Mouse (Mus musculus) hindbrain, embryonic 15.5 days (tissue): ENCODE measurements around the gene Adssl1. TPM values are rescaled to one million over a fixed set of nuclear protein-coding genes. Genes with fewer than 3 reads are reported as not detected.
A peak's percentile ranks its signal among the peaks of the same experiment; 100 is the strongest.

Source experiments
- ATAC-seq: fragments of 200-750 bp; cut with Nextera tagmentation; 2 replicates; pipeline ENCODE4 v1.8.0; 2017; ENCODE audit warnings: low read depth, moderate number of reproducible peaks, moderate TSS enrichment; ENCODE audit not compliant: low FRiP score
- H3K27ac ChIP-seq: fragments of 300-500 bp; sonication (generic); replicated peaks from 2 replicates; pipeline ENCODE4 v1.5.1; 2015; ENCODE audit warnings: mild to moderate bottlenecking, inconsistent platforms
- H3K27me3 ChIP-seq: fragments of 300-500 bp; sonication (generic); 2 replicates; pipeline ENCODE4 v1.6.1; 2015; ENCODE audit warnings: control low read depth, inconsistent platforms
- H3K36me3 ChIP-seq: fragments of 300-500 bp; sonication (generic); 2 replicates; pipeline ENCODE4 v1.6.1; 2015; ENCODE audit warnings: control low read depth, inconsistent platforms
- H3K4me1 ChIP-seq: fragments of 300-500 bp; sonication (generic); replicated peaks from 2 replicates; pipeline ENCODE4 v1.6.1; 2015; ENCODE audit warnings: control low read depth, inconsistent platforms
- H3K4me2 ChIP-seq: fragments of 300-500 bp; sonication (generic); 2 replicates; pipeline ENCODE4 v1.6.1; 2015; ENCODE audit warnings: moderate library complexity, mild to moderate bottlenecking, inconsistent platforms
- H3K4me3 ChIP-seq: fragments of 300-500 bp; sonication (generic); 2 replicates; pipeline ENCODE4 v1.5.1; 2015; ENCODE audit warnings: mild to moderate bottlenecking, inconsistent platforms
- H3K9ac ChIP-seq: fragments of 300-500 bp; sonication (generic); 2 replicates; pipeline ENCODE4 v1.6.1; 2015; ENCODE audit warnings: inconsistent platforms
- H3K9me3 ChIP-seq: fragments of 300-500 bp; sonication (generic); 2 replicates; pipeline ENCODE4 v1.6.1; 2016; ENCODE audit warnings: control low read depth, inconsistent platforms
- WGBS: fragments of 180-500 bp; shearing (Covaris S2); methylation state at CpG from one replicate; pipeline ENCODE4 v1.1.7; 2015; 5-methylcytosine and 5-hydroxymethylcytosine counted together
- polyA plus RNA-seq: library from polyadenylated mRNA; unstranded; fragments of >200 nt; fragmentation: Nextera tagmentation; extraction: Ambion mirVana; gene quantifications from 2 replicates; pipeline ENCODE4 v1.2.1, GENCODE M21; 2015

Adssl1 gene
- polyA plus RNA-seq, result 5.8 and 6.3 TPM in 2 replicates

DNA sequence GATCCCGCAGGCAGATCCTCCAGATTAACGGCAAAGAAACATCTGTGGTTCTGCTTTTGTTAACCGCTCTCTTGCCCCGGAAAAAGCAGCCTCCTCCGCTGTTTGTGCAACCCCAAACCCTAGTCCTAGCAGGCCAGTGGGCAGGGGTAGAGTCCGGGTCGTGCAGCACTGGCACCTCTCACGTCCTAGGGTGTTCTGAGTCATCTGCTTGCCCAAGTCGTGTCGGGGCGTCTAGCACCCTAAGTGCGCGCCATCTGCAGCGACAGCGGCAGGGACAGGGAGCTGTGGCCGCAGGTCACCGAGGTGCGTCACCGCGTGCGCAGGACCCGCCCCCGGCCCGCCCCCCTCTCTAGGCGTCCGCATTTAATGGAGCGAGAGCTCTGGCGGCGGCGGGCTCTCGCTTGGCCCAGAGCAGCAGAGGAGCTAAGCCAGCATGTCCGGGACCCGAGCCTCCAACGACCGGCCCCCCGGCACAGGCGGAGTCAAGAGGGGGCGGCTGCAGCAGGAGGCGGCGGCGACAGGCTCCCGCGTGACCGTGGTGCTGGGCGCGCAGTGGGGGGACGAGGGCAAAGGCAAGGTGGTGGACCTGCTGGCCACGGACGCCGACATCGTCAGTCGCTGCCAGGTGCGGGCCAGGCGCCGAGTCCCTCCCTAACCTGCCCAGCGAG, at the start of gene Adssl1:
TSS of gene Adssl1 (plus strand) at position 360 of the 668 bp plus-strand sequence.
- H3K27ac ChIP-seq, result no peak within 1 kb of the TSS
- under 1% methylated on average over 54 of the region's 56 CpGs for WGBS
- peak; percentile 74 for ATAC-seq
- peak within 1 kb of the TSS; percentile 98 for H3K4me2 ChIP-seq
- H3K9me3 ChIP-seq, result no peaks in the 10 kb centered on the region
- peaks cover 17% of the 10 kb centered on the region for H3K4me1 ChIP-seq
- peak within 1 kb of the TSS; percentile 64 for H3K9ac ChIP-seq
- no peaks in the 10 kb centered on the region for H3K36me3 ChIP-seq
- peak within 1 kb of the TSS; percentile 57 for H3K4me3 ChIP-seq
- H3K27me3 ChIP-seq, result peaks cover 17% of the 10 kb centered on the region

DNA sequence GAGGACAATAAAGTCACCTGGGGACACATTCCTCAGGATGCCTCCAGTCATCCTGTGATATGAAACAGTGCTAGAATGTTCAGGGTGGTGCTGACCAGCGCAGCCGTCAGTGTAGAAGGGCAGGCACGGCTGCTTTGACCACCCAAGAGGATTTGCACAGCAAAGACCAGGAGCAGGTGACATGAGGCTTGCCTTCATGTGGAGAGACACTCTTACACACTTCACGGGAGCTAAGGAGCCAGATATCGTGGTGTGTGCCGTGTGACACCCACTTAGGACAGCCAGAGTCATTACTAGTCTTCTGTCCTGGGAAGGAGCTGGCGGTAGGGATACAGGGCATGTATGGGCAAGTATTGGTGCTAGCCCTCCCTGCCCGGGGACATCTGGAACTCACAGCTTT, 49.7 kb upstream of the Adssl1 start:
- no peaks in the 10 kb centered on the region for H3K9me3 ChIP-seq
- WGBS, result 91% methylated on average over 8 of the region's 8 CpGs
- H3K4me1 ChIP-seq, result no peaks in the 10 kb centered on the region
- H3K4me2 ChIP-seq, result no peak overlapping the region
- no peak overlapping the region for H3K27ac ChIP-seq
- no peak overlapping the region for H3K4me3 ChIP-seq
- ATAC-seq, result no peak
- H3K9ac ChIP-seq, result no peak overlapping the region
- no peaks in the 10 kb centered on the region for H3K36me3 ChIP-seq
- no peaks in the 10 kb centered on the region for H3K27me3 ChIP-seq

DNA sequence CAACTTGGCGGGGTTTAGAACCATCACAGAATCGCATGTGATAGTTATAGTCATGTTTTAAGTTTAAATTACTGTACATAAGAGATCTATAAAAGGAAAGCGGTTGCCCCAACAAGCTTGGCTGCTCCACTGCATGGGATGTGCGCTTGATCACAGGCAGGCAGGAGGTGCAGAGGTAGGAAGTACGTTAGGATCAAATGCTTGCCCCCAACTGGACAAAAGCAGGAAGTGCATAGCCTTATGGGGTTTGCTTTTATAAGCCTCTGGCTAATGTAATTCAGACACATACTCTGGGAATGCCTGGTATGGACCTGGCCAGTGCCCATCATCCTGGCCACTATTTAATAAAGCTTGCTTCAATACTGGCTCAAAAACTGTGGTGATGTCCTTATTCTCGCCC, 48.8 kb upstream of the Adssl1 start:
- H3K4me3 ChIP-seq, result no peak overlapping the region
- no peak overlapping the region for H3K9ac ChIP-seq
- no peaks in the 10 kb centered on the region for H3K4me1 ChIP-seq
- no peaks in the 10 kb centered on the region for H3K9me3 ChIP-seq
- WGBS, result 64% methylated on average over 6 of the region's 6 CpGs
- no peak for ATAC-seq
- no peaks in the 10 kb centered on the region for H3K36me3 ChIP-seq
- H3K4me2 ChIP-seq, result no peak overlapping the region
- H3K27me3 ChIP-seq, result no peaks in the 10 kb centered on the region
- H3K27ac ChIP-seq, result no peak overlapping the region

DNA sequence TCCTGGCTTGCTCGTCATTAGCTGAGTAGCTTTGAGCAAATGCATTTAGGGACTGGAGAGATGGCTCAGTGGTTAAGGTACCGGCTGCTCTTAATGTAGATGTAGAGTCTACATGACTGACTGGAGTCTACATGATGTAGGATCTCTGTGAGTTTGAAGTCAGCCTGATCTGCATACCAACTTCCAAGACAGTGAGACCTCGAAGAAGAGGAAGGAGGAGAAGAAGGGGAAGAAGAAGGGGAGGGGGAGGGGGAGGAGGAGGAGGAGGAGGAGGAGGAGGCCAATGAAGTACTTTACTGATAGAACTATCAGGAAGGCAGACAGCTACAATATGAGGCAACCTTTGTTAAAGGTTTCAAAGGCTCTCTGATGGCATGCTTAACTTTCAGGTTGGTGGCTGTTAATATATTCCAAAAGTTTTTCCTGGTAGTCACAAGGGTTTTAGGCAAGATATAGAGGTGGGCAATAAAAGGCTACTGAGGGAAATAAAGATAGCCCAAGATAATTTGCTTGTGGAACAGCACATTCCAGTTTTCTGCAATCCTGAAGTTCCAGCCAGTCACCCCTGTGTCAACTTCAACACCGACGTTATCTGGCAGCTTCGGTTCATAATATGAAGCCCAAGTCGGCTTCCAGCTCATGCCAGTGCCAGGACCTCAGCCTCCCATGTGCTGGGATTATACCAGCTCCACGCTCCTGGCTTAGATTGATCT, 44.4 kb upstream of the Adssl1 start:
- no peak overlapping the region for H3K27ac ChIP-seq
- H3K4me2 ChIP-seq, result no peak overlapping the region
- peaks cover 7% of the 10 kb centered on the region; the same call in 1 of the 2 replicates for H3K4me1 ChIP-seq
- H3K9me3 ChIP-seq, result no peaks in the 10 kb centered on the region
- H3K9ac ChIP-seq, result no peak overlapping the region
- no peaks in the 10 kb centered on the region for H3K27me3 ChIP-seq
- H3K36me3 ChIP-seq, result no peaks in the 10 kb centered on the region
- WGBS, result 84% methylated on average over 8 of the region's 8 CpGs
- H3K4me3 ChIP-seq, result no peak overlapping the region
- ATAC-seq, result no peak

DNA sequence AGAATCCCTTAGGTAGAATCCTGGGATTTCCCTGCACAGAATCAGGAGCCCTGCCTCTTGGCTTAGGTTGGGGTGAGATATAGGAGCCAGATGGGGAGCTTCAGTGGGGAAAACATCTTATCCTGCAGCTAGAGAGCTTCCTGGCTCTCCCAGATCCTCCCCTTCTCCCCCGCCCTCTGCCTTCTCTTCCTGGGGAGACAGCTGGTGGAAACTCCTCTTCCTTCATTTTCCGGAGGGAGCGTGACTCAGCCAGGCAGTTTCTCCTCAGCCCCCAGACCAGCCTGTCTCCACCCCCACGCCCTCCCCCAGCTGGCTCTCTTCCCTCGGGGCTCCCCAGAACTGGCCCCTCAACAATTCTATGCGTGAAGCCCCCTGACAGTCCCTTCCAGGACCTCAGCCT, 43.5 kb upstream of the Adssl1 start:
- H3K36me3 ChIP-seq, result no peaks in the 10 kb centered on the region
- H3K4me3 ChIP-seq, result no peak overlapping the region
- H3K27me3 ChIP-seq, result no peaks in the 10 kb centered on the region
- H3K27ac ChIP-seq, result no peak overlapping the region
- WGBS, result 26% methylated on average over 6 of the region's 6 CpGs
- no peak overlapping the region for H3K9ac ChIP-seq
- peaks cover 7% of the 10 kb centered on the region; the same call in 1 of the 2 replicates for H3K4me1 ChIP-seq
- H3K4me2 ChIP-seq, result no peak overlapping the region
- ATAC-seq, result no peak
- H3K9me3 ChIP-seq, result no peaks in the 10 kb centered on the region

DNA sequence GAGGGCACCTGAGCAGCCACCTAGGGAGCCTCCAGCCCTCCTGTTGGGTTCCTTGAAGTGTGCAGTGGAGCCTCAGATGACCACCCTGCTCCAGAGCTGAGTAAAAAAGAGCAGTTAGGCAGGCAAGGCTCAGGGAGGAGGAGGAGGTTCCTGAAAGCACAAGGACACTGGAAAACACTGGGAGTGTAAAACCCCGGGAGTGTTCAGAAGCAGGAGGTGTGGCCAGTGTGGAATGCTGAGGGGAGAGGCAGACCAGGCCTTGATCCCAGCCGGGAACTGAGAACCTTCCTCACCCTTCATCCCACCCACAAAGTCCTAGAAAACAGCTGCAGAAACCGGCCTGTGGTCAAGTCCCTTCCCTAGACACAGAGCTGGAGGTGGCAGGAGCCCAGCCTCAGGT, 43.1 kb upstream of the Adssl1 start:
- no peak overlapping the region for H3K9ac ChIP-seq
- no peak for ATAC-seq

DNA sequence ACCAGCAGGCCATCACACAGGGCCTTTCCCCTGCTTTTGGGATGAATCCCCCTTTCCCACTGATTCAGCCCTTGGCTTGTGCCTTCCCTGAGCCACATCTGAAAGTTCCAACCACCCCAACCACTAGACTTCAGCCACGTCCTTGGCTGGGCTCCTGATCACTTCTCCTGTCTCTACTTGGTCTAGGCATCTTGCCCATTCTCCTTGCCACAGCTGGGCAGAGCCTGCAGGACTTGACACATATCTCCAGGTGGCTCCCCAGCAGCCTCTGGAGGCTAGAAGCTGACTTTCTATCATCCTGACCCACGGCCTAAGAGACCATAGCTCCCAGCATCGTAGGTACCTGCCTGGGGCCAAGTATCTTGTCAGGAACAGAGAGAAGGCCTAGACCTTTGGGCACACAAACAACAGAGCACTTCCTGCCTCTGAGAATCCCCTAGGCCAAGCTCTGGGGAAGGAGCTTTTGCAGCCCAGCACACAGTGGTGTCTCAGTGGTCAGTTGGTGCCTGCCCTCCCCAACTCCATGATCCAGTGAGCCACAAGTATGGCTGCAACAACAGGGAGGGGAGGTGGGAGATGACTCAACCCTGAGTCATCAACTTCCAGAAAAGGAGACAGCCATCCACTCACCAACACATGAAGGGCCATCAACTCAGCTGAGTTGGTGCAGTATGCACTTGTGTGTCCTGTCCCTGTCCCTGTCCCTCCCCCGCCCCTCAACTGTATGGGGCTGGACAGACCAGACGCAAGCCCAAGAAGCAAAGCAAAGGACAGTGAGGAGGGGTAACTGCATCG, 41.4 kb upstream of the Adssl1 start:
- Histone ChIP-seq H3K9ac (no peak overlapping the region), H3K4me1 (peaks cover 7% of the 10 kb centered on the region; the same call in 1 of the 2 replicates), H3K4me3 (no peak overlapping the region), H3K4me2 (no peak overlapping the region), H3K27me3 (no peaks in the 10 kb centered on the region), H3K27ac (no peak overlapping the region), H3K36me3 (no peaks in the 10 kb centered on the region), H3K9me3 (no peaks in the 10 kb centered on the region)
- WGBS, result 70% methylated on average over 6 of the region's 6 CpGs
- ATAC-seq, result no peak

More for the DNA sequence above, 43.1 kb upstream of the Adssl1 start:
- WGBS, result 7% methylated on average over 3 of the region's 3 CpGs
- no peak overlapping the region for H3K27ac ChIP-seq
- H3K9me3 ChIP-seq, result no peaks in the 10 kb centered on the region
- no peak overlapping the region for H3K4me2 ChIP-seq
- no peaks in the 10 kb centered on the region for H3K27me3 ChIP-seq
- H3K4me1 ChIP-seq, result peaks cover 7% of the 10 kb centered on the region; the same call in 1 of the 2 replicates
- no peaks in the 10 kb centered on the region for H3K36me3 ChIP-seq
- H3K4me3 ChIP-seq, result no peak overlapping the region

DNA sequence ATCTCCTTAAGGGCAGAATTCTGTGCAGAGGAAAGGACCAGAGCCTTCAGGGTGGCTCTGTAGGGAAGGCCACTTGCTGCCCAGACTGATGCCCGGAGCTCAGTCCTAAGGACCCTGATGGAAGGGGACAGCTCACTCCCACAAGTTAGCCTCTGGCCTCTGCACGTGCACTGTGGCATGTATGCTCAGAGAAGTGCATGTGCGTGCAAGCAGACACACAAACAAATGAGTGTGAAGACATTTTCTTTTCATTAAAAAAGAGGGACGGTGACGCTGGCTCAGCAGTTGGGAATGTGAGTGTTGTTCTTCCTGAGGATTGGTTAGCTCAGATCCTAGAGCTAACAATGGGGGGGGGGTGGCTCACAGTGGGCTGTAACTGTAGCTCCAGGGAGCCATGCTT, 40.4 kb upstream of the Adssl1 start:
- Histone ChIP-seq H3K4me2 (no peak overlapping the region), H3K36me3 (no peaks in the 10 kb centered on the region), H3K27me3 (no peaks in the 10 kb centered on the region), H3K4me3 (no peak overlapping the region), H3K9me3 (no peaks in the 10 kb centered on the region), H3K9ac (no peak overlapping the region), H3K27ac (no peak overlapping the region), H3K4me1 (peaks cover 7% of the 10 kb centered on the region; the same call in 1 of the 2 replicates)
- 45% methylated on average over 5 of the region's 5 CpGs for WGBS
- ATAC-seq, result no peak

DNA sequence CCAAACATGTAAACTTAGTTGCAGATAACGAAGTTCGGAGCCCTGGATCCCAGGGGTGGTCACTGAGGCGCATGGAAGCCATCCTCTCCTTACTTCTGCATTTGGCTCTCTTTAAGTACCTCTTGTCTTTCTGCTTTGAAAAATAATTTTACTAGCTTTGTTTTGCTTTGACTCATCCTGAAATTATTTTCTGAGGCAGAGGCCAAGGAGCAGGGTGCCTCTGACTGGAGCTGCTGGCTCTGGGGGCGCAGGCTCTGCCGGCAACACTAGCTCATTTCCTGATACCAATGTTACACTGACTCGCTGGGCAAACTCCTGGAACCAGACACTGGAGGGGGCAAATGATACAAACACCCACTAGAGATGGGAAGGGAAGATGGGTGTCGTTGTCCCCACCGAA, 39.9 kb upstream of the Adssl1 start:
- H3K4me1 ChIP-seq, result peaks cover 7% of the 10 kb centered on the region; the same call in 1 of the 2 replicates
- H3K9ac ChIP-seq, result no peak overlapping the region
- no peak overlapping the region for H3K4me2 ChIP-seq
- ATAC-seq, result no peak
- H3K27me3 ChIP-seq, result no peaks in the 10 kb centered on the region
- no peaks in the 10 kb centered on the region for H3K36me3 ChIP-seq
- no peaks in the 10 kb centered on the region for H3K9me3 ChIP-seq
- H3K4me3 ChIP-seq, result no peak overlapping the region
- 80% methylated on average over 8 of the region's 8 CpGs for WGBS
- no peak overlapping the region for H3K27ac ChIP-seq

DNA sequence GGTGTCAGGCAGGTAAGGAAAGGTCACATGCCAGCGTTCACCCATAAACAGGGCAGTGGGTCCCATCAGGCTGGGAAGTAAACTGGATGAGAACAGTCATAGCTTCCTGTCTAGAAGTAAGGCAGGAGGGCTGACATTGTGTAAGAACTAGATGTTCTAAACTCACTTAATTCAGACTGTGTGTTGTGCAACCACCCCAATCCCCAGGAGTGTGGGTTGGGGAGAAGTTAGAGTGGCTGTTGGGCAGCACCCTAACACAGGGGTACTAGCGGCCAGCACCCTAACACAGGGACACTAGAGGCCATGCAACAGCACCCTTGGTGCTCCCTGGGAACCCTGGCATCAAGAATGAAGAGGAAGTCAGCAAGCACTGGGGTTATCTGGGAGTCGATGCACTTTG, 38.7 kb upstream of the Adssl1 start:
- peaks cover 7% of the 10 kb centered on the region; the same call in 1 of the 2 replicates for H3K4me1 ChIP-seq
- no peak overlapping the region for H3K27ac ChIP-seq
- H3K4me3 ChIP-seq, result no peak overlapping the region
- no peak overlapping the region for H3K9ac ChIP-seq
- ATAC-seq, result no peak
- H3K36me3 ChIP-seq, result no peaks in the 10 kb centered on the region
- 87% methylated on average over 3 of the region's 3 CpGs for WGBS
- H3K27me3 ChIP-seq, result no peaks in the 10 kb centered on the region
- H3K4me2 ChIP-seq, result no peak overlapping the region
- no peaks in the 10 kb centered on the region for H3K9me3 ChIP-seq

DNA sequence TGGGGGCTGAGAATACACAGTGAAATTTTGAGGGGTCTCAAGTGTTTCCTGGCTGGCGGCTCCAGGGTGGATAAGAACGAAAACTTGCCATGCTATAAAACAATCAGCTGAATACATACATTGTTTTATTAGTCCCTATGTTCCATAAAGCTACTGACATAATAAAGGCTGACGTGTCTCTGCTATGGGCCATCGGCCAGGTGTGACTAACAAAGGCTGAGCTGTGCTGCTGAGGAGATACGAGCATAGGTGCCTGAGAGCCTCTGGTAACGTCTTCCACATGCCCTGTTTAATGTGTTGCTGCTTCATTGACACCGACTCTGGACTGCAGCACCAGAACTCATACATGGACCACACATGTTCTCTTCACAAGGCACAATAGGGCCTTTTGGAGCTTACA, 34.9 kb upstream of the Adssl1 start:
- peaks cover 23% of the 10 kb centered on the region for H3K27me3 ChIP-seq

More for the DNA sequence above, 34.9 kb upstream of the Adssl1 start:
- H3K4me3 ChIP-seq, result no peak overlapping the region
- no peak for ATAC-seq
- no peaks in the 10 kb centered on the region for H3K9me3 ChIP-seq
- peaks cover 14% of the 10 kb centered on the region for H3K4me1 ChIP-seq
- no peak overlapping the region for H3K27ac ChIP-seq
- no peaks in the 10 kb centered on the region for H3K36me3 ChIP-seq
- no peak overlapping the region for H3K4me2 ChIP-seq
- H3K9ac ChIP-seq, result no peak overlapping the region
- 72% methylated on average over 7 of the region's 7 CpGs for WGBS
